In genomic region chr5:39305794-39306193, GRCm38 (mm10) we compare ENCODE assay signal across 22 mouse cellular contexts.
DNase-seq lines count a peak whose midpoint lies in the region; ATAC-seq and TF ChIP-seq lines count a peak whose summit lies in the region.
"Had no signal": no experiment of that assay in that cellular context is flagged by ENCODE, and none has a peak within 500 bp of the region (broad histone marks: within the 10 kb centered on the region; RNA-seq: fewer than 3 reads in every experiment).

No protein-coding gene starts in this region.

- intact Hi-C loops in left cerebral cortex, postnatal 36 days (cut with DNase I), result no loop called here

- no peak for TF ChIP-seq POLR2A in CH12.LX (IDR thresholded peaks at IDR 0.05; ENCODE audit: low read depth, low read length)

- in situ Hi-C loops in CH12.LX (cut with MboI; ENCODE audit: low pct_ligation_motif_present, low pct_unique_long_range_greater_than_20kb, low sequenced_read_pairs), result no loop called here

- TF ChIP-seq EP300 in CH12.LX (IDR thresholded peaks at IDR 0.05; ENCODE audit: low read length), result no peak

- H3K9ac ChIP-seq in CH12.LX (ENCODE audit: insufficient read depth, low read depth), result no peak overlapping the region
- H3K9ac ChIP-seq in hindbrain, embryonic 12.5 days, result no peak overlapping the region
- H3K9ac ChIP-seq: embryonic facial prominence, embryonic 15.5 days; heart, embryonic 13.5 days; hindbrain, embryonic 13.5 days had no signal

- DNase-seq in adrenal gland, adult 8-10 months, result peak; percentile 8
- DNase-seq in adrenal gland, postnatal 4 days (ENCODE audit: low spot score in 2 of 2), result no peak
- peak; percentile 3 for DNase-seq in CH12.LX (ENCODE audit: extremely low read depth)
- peak; percentile 10 for DNase-seq in adrenal gland, postnatal 10 days
- peak; percentile 28 for DNase-seq in fibroblast of lung, adult 2 months (ENCODE audit: low read depth)
- DNase-seq in left cerebral cortex, postnatal 36 days (ENCODE audit: low spot score in 2 of 2), result no peak
- DNase-seq: cerebellum, adult 11 months; cerebellum, adult 8-10 months; cerebellum, postnatal 14 days; embryo, embryonic 11 days; gastrocnemius, adult 2 months; gastrocnemius, postnatal 25 days; heart, postnatal 4 days; kidney, adult 11 months; kidney, adult 9 months had no signal

- no peak overlapping the region for H3K27ac ChIP-seq in CH12.LX (ENCODE audit: insufficient read depth, low read depth)
- H3K27ac ChIP-seq in hindbrain, embryonic 12.5 days, result no peak overlapping the region
- H3K27ac ChIP-seq: embryonic facial prominence, embryonic 15.5 days; gastrocnemius, adult 2 months; heart, embryonic 13.5 days; hindbrain, embryonic 13.5 days; hindbrain, postnatal 0 days had no signal

- no peak overlapping the region for H3K4me3 ChIP-seq in CH12.LX (replicated peaks in 1 of 3; ENCODE audit: low read depth in 2 of 3, low read length in 2 of 3, poor library complexity in 1 of 3)
- H3K4me3 ChIP-seq in hindbrain, embryonic 12.5 days, result no peak overlapping the region
- H3K4me3 ChIP-seq: embryonic facial prominence, embryonic 15.5 days; erythroblast, embryonic 14.5 days; gastrocnemius, adult 2 months; heart, embryonic 13.5 days; hindbrain, embryonic 13.5 days had no signal

- dilution Hi-C loops in CH12.LX (cut with MboI; ENCODE audit: extremely low pct_ligation_motif_present, extremely low pct_unique_long_range_greater_than_20kb, low sequenced_read_pairs), result no loop called here

- no peak for TF ChIP-seq RAD21 in CH12.LX (IDR thresholded peaks at IDR 0.05; ENCODE audit: low read depth, low read length)

- ATAC-seq in hindbrain, embryonic 12.5 days (ENCODE audit: low FRiP score), result no peak
- ATAC-seq: forebrain, embryonic 16.5 days; hindbrain, postnatal 0 days had no signal

- H3K4me2 ChIP-seq in CH12.LX (ENCODE audit: insufficient read depth, low read depth, poor library complexity, severe bottlenecking), result no peak overlapping the region
- no peak overlapping the region for H3K4me2 ChIP-seq in hindbrain, embryonic 12.5 days (replicated peaks)
- H3K4me2 ChIP-seq: embryonic facial prominence, embryonic 15.5 days; heart, embryonic 13.5 days; hindbrain, embryonic 13.5 days had no signal

- H3K36me3 ChIP-seq in CH12.LX (replicated peaks in 1 of 2; ENCODE audit: control insufficient read depth in 1 of 2, insufficient read depth in 1 of 2, low read length in 1 of 2), result no peaks in the 10 kb centered on the region
- H3K36me3 ChIP-seq in hindbrain, embryonic 12.5 days, result no peaks in the 10 kb centered on the region
- H3K36me3 ChIP-seq: embryonic facial prominence, embryonic 15.5 days; heart, embryonic 13.5 days; hindbrain, embryonic 13.5 days had no signal

- no peaks in the 10 kb centered on the region for H3K4me1 ChIP-seq in CH12.LX (ENCODE audit: control insufficient read depth in 1 of 2, insufficient read depth in 2 of 2)
- H3K4me1 ChIP-seq in hindbrain, embryonic 12.5 days, result no peaks in the 10 kb centered on the region
- H3K4me1 ChIP-seq: embryonic facial prominence, embryonic 15.5 days; heart, embryonic 13.5 days; hindbrain, embryonic 13.5 days had no signal

- no peaks in the 10 kb centered on the region for H3K79me2 ChIP-seq in CH12.LX (replicated peaks; ENCODE audit: control insufficient read depth, extremely low read depth, insufficient read depth, poor library complexity, severe bottlenecking)

- H3K27me3 ChIP-seq in CH12.LX (replicated peaks), result no peaks in the 10 kb centered on the region
- no peaks in the 10 kb centered on the region for H3K27me3 ChIP-seq in hindbrain, embryonic 12.5 days
- H3K27me3 ChIP-seq: embryonic facial prominence, embryonic 15.5 days; heart, embryonic 13.5 days; hindbrain, embryonic 13.5 days had no signal

- TF ChIP-seq CTCF in CH12.LX (conservative IDR thresholded peaks at IDR 0.05 in 1 of 2, IDR thresholded peaks at IDR 0.05 in 1 of 2; ENCODE audit: low read depth in 2 of 2, low read length in 2 of 2), result no peak

- H3K9me3 ChIP-seq in CH12.LX (replicated peaks; ENCODE audit: low read length), result no peaks in the 10 kb centered on the region
- no peaks in the 10 kb centered on the region for H3K9me3 ChIP-seq in hindbrain, embryonic 12.5 days (replicated peaks)
- H3K9me3 ChIP-seq: embryonic facial prominence, embryonic 15.5 days; heart, embryonic 13.5 days; hindbrain, embryonic 13.5 days had no signal

- 82% methylated on average over 2 of the region's 2 CpGs for WGBS in hindbrain, embryonic 12.5 days

TF ChIP-seq in CH12.LX, 34 proteins besides CTCF, POLR2A, EP300 and RAD21:
- TF ChIP-seq IRF4 (IDR thresholded peaks at IDR 0.05; ENCODE audit: low read depth, low read length) (no peak), ZKSCAN1 (IDR thresholded peaks at IDR 0.05; ENCODE audit: borderline replicate concordance, low read depth, low read length) (no peak), SIN3A (IDR thresholded peaks at IDR 0.05; ENCODE audit: low read length) (no peak), UBTF (IDR thresholded peaks at IDR 0.05; ENCODE audit: low read depth, low read length) (no peak), CHD2 (IDR thresholded peaks at IDR 0.05; ENCODE audit: low read length) (no peak), ZMIZ1 (IDR thresholded peaks at IDR 0.05; ENCODE audit: low read depth, low read length) (no peak), USF2 (conservative IDR thresholded peaks at IDR 0.05; ENCODE audit: low read depth, low read length) (no peak), MAZ (IDR thresholded peaks at IDR 0.05; ENCODE audit: low read depth, low read length) (no peak), RCOR1 (conservative IDR thresholded peaks at IDR 0.05; ENCODE audit: low read depth, low read length) (no peak), NRF1 (IDR thresholded peaks at IDR 0.05; ENCODE audit: low read depth, low read length) (no peak), USF1 (IDR thresholded peaks at IDR 0.05; ENCODE audit: low read depth, low read length) (no peak), ZNF384 (IDR thresholded peaks at IDR 0.05; ENCODE audit: low read depth, low read length) (no peak), GABPA (IDR thresholded peaks at IDR 0.05; ENCODE audit: insufficient replicate concordance, low read depth, low read length) (no peak), TBP (conservative IDR thresholded peaks at IDR 0.05; ENCODE audit: low read depth, low read length) (no peak), POLR2AphosphoS2 (IDR thresholded peaks at IDR 0.05; ENCODE audit: low read depth, low read length) (no peak), JUND (conservative IDR thresholded peaks at IDR 0.05; ENCODE audit: low read depth, low read length) (no peak), MAX (IDR thresholded peaks at IDR 0.05; ENCODE audit: low read length) (no peak), CHD1 (IDR thresholded peaks at IDR 0.05; ENCODE audit: low read depth, low read length) (no peak)

Comparison
In these comparisons a context has a peak if more than half of its experiments do, and no peak if none do; other contexts are left out.
1. DNase-seq: peak in adrenal gland, adult 8-10 months (single experiment), CH12.LX (single experiment), adrenal gland, postnatal 10 days (single experiment) and fibroblast of lung, adult 2 months (single experiment); none in adrenal gland, postnatal 4 days (0 of 2) and left cerebral cortex, postnatal 36 days (0 of 2).